Mouse (Mus musculus) heart, postnatal 25 days (tissue): ENCODE measurements around the gene Map3k4. TPM values are rescaled to one million over a fixed set of nuclear protein-coding genes. Genes with fewer than 3 reads are reported as not detected.

ENCODE experiments used
- DNase-seq: peaks from one replicate; pipeline ENCODE4 v3.0.0; 2022; ENCODE audit warnings: low spot score
- intact Hi-C: fragments of 180-260 bp; cut with DNase I; formaldehyde crosslinking; loops from one replicate; pipeline ENCODE4 v1.15.1; 2025
- total RNA-seq, 2 experiments: library from RNA; stranded (reverse); gene quantifications; 2 replicates each; pipeline ENCODE4 v1.2.3; 2021

Gene Map3k4
- total RNA-seq, 2 experiments from 2014 or later = 42.9 to 46.3 TPM

DNA sequence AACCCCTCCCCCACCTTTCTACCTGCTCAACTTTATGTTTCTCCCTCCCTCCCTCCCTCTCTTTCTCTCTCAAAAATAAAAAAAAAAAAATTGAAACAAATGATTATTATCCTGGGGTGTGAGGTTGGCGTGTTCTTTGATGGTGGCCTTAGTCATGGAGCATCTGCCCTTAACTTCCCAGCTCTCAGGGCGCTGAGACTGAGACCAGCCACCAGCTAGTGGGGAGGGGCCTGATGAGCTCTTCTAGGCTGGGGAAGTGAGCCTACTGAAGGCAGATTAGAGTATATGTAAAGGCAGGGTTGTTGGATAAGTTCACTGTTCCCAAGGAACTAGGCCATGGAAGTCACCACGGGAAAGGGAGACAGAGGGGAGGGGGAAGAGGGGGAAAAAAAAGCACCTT, 114.3 kb downstream of the Map3k4 start:
- intact Hi-C loops = no loop called here
- DNase-seq = no peak

DNA sequence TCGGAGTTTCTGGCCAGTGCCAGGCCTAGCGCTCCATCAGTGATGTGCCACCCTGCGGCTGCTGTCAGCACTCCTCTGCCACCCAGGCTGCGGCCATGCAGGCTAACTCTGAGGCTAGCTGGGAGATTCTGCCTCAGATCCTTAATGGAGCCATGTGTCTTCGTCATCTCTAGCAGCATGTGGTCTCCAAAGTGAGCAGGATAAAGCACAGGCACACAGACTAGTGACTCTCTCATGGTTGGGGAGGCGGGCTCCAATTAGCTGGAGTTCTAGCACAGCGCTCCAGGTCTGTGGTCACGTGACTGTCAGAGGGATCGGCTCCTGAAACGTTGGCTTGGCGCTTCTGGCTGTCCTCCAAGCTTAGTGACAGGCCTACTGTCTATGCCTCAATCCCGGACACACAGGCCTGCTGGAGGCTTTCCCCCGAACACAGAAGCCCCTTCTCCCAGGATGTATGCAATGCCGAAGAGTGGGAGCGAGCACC, 115.1 kb downstream of the Map3k4 start:
- DNase-seq = no peak
- intact Hi-C loops = no loop called here

DNA sequence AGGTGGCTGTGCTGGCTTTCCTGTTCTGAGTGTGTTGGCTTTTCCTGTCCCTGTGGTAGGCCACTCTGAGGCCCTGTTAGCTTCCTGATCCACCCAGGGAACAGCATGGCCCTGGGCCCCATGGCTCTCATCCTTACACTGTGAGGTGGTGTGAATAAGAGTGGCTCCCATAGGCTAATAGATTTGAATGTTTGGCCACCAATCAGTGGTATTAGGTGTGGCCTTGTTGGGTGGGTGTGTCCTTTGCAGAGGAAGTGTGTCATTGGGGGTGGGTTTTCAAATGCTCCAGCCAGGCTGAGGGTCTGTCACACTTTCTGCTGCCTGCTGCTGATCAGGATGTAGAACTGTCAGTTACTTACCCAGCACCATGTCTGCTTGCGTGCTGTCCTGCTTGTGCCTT, 117.5 kb downstream of the Map3k4 start:
- DNase-seq = no peak
- intact Hi-C loops = no loop called here

DNA sequence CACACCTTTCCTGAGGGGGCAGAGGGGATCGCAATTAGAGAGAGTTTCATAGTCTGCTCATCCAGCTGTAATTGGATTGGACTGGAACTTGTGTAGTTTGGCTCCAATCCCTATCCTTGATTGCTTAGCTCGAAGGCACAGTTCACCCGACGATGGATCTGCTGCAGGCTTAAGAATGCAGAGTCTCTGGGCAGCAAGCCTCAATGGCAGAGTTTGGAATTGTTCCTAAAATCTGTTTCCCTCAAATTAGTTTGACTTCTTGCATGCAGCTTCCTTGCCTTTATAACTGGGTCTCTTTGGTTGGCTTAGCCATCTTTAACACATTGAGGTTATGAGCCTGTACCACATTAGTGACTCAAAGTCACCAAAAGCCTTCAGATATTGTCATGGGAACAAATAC, 118.7 kb downstream of the Map3k4 start:
- intact Hi-C loops = no loop called here
- DNase-seq = no peak

DNA sequence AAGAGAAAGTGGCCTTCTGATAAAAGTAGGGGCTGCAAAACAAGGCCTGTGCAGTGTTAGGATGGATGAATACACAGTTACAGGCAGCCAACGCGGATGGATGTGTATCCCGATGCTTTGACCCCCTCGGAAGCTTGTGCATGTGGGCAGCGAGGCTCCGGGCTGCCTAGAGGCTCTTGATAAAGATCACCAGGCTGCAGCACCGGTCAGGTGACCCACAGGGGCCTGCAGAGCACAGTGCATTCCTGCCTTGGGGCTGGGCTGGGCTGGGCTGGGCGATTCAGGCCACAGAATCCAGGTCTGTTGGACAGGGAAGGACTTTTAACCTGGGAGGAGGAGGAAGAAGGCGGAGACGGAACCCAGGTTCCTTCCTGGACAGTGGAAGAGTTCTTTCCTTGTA, 123.0 kb downstream of the Map3k4 start:
- intact Hi-C loops = no loop called here
- DNase-seq = no peak

DNA sequence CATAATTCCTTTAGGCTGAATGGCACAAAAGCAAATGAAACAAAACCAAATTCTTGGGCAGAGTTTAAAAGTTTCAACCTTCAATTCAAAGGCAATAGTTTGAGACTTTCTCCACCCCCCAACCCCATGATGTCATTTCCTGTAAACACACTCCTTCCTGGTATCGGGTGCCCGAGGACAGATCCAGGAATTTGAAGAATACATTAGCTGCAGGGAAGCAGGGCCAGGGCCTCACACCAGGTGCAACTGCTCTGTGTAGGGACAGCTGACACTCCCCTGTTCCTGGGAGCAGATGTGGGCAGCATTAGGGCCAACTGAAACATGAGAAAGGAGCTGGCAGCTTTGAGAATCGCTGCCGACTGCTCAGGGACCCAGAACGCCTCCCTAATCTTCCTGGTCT, 123.5 kb downstream of the Map3k4 start:
- intact Hi-C loops = no loop called here
- no peak for DNase-seq

DNA sequence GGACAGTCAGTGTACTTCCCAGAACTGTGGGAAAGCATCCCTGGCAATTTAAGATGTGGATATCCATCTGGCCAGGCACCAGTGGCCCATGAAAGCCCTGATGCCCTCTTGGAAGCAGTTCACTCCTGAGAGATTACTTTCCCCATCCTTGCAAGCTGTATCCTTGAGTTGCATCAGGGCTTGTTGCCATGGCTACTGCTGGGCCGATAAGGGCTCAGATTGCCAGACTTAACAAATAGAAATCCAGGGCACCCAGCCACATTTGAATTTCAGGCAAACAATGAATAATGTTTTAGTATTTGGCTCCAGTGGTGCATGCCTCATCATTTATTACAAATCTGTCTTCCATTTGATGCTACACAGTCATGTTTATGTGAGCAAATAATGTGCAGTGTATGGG, 130.8 kb downstream of the Map3k4 start:
- peak; percentile 17 for DNase-seq
- intact Hi-C loops = no loop called here

DNA sequence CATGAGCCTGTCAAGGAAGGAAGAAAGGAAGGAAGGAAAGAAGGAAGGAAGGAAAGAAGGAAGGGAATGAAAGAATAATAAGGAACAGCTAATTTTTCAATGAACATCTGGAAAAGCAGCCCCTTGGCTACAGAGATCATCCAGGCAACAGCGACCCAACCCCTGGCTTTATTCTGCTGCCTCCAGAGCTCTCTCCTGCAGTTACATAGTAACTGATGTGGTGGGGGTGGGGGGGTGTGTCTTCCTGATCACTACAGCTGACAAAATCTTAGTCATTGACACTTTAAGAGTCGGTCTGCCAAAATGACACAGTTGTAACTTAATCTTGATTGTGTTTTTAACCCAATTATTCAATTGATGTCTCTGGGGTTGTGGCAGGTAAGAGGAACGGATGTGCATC, 132.3 kb downstream of the Map3k4 start:
- intact Hi-C loops = no loop called here
- DNase-seq = no peak

DNA sequence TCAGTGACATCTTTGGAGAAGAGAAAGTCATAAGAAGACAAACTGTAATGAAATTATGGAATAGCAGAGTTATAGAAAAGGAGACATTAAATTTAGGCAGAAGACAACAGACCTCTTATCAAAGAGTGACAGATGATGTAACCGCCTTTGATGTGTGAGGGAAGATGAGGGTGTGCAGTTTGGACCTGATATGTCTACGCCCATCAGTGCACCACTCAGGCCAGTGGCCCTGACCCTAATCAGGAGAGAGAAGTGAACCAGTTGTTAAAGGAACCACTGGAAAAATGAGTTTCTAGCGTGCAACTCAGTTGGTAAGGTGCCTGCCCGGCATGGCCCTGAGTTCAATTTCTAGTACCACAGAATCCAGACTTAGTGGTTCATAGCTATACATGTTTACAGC, 132.7 kb downstream of the Map3k4 start:
- intact Hi-C loops = no loop called here
- no peak for DNase-seq

DNA sequence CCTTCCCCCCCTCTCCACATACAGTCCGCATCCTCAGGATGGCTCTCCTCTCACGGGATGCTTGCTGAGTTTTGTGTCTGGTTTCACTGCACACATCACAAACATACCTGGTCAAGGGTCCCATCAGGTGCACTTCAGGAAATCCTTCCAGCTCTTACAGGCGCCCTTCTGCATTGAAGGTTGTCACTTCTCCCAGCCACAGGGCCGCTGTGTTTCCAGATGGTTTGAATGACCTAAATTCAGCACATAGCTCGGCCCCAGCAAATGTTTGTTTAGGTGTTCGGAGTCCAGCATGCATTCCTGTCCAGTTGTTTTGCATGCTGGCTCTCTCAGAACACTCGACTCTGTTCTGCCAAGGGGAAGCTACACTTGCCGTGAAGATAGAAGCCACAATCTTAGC, 134.3 kb downstream of the Map3k4 start:
- intact Hi-C loops = no loop called here
- no peak for DNase-seq

DNA sequence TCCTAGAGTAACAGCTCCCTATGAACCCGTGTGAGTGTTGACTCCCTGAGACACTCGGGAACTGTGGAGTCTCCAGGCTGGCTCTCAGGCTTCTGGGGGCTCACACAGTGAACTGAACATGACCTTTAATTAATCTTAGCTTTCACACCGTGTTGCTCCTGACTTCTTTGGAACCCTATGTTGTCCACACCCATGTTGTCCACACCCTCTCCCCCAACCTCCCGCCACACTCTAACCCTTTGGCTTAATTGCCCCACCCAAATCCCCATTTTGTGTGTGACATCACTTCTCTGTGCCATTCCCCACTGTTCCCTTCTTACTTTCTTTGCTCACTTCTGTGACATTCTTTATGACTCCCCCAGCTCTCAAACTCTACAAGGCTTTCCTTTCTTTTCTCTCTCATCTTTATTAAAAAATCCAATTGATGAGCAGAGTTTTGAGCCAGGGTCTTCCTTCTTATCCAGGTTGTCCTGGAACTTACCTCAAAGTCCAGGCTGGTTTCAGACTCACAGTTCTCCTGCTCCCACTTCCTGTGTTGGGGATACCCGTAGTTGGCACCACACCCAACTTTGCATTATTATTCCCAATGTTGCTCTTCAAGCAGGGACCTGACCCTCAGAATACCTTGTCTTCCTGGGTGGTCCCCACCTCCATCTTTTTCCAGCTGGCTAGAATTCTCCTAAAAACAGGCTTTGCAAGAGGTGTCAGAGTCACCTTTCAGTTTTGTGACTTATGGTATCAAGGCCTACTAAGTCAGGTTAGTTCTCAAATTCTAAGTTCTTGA, 135.7 kb downstream of the Map3k4 start:
- DNase-seq = no peak
- intact Hi-C loops = no loop called here

DNA sequence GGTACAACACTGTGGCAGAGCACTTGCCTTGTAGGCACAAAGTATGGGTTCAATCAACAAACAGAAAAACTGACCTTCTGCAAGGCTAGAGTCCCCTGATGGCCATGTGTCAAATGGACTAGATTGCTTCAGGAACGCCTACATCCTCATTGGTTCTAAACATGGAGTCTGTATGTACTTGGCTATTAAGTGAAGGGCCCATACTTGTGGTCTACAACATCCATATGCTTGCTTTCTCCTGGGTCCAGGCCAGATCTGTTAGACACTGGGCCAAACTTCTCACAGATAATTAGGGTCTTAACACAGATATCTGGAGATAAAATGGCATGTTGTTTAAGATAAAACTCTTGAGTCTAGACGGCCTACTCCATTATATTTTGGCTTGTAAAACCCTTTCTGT, 138.8 kb downstream of the Map3k4 start:
- DNase-seq = no peak
- intact Hi-C loops = no loop called here

DNA sequence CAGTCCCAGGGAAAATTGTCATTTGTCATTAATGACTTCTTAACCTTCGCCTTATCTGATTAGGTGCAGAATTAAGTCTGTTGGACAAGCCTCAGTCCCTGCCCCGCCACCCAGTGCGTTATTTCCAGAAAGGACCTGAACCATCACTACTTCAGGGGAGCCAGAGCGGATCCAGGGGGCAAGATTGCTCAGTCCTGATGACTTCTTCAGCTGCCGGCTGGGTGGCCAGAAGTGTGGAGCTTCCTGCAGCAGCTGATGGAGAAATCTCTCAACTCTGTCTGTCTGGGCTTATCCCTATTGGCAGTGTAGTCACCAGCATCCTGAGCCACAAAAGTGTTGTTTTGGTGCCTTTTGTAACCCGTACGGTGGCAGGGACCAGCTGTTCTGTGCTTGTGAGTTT, 139.3 kb downstream of the Map3k4 start:
- DNase-seq = no peak
- intact Hi-C loops = no loop called here

Other genes with a start within 250 kb of the Map3k4 start
- 1 to 10 TPM; 4.5 to 5.1 TPM for gene Agpat4, start 200.1 kb downstream of the Map3k4 start, total RNA-seq
- not detected for gene Plg, start 59.8 kb upstream of the Map3k4 start, total RNA-seq
- gene Slc22a3, start 188.9 kb upstream of the Map3k4 start, total RNA-seq = 1 to 10 TPM; 5.6 to 7.0 TPM